Mouse (Mus musculus) adrenal gland, postnatal 14 days (tissue): ENCODE measurements around the gene Tars2. TPM values are rescaled to one million over a fixed set of nuclear protein-coding genes. Genes with fewer than 3 reads are reported as not detected.

Experiments
- DNase-seq: peaks from one replicate; pipeline ENCODE4 v3.0.0; 2021; ENCODE audit warnings: mixed read lengths
- total RNA-seq: library from RNA; stranded (reverse); gene quantifications from 2 replicates; pipeline ENCODE4 v1.2.3, GENCODE M21; 2021

Gene Tars2
- total RNA-seq, 1 experiment from 2014 or later, result 49.6 TPM

- DNase-seq, result no peak
Measured at GRCm38 (mm10) chr3:95735071-95735670, 24.8 kb downstream of the Tars2 start.

GRCm38 (mm10) chr3:95734092-95734702 is 25.8 kb downstream of the Tars2 start:
- DNase-seq, result peak; percentile 53

- DNase-seq, result peak; percentile 81
Measured at GRCm38 (mm10) chr3:95732744-95733521, 27.1 kb downstream of the Tars2 start.

- no peak for DNase-seq
Measured at GRCm38 (mm10) chr3:95732297-95732696, 27.7 kb downstream of the Tars2 start.

GRCm38 (mm10) chr3:95731802-95732201 is 28.2 kb downstream of the Tars2 start:
- DNase-seq, result no peak

- DNase-seq, result peak; percentile 62
Measured at GRCm38 (mm10) chr3:95730431-95730830, 29.6 kb downstream of the Tars2 start.

- no peak for DNase-seq
Measured at GRCm38 (mm10) chr3:95728906-95729305, 31.1 kb downstream of the Tars2 start.

GRCm38 (mm10) chr3:95726696-95727358 is 33.2 kb downstream of the Tars2 start:
- no peak for DNase-seq

- no peak for DNase-seq
Measured at GRCm38 (mm10) chr3:95725863-95726262, 34.1 kb downstream of the Tars2 start.

- no peak for DNase-seq
Measured at GRCm38 (mm10) chr3:95722386-95722785, 37.6 kb downstream of the Tars2 start.

GRCm38 (mm10) chr3:95718153-95718552 is 41.9 kb downstream of the Tars2 start:
- DNase-seq, result no peak

GRCm38 (mm10) chr3:95716075-95716474 is 43.9 kb downstream of the Tars2 start:
- no peak for DNase-seq

GRCm38 (mm10) chr3:95709967-95710366 is 50.0 kb downstream of the Tars2 start:
- DNase-seq, result no peak

GRCm38 (mm10) chr3:95709044-95709443 is 51.0 kb downstream of the Tars2 start:
- DNase-seq, result no peak

- no peak for DNase-seq
Measured at GRCm38 (mm10) chr3:95707497-95707896, 52.5 kb downstream of the Tars2 start.

GRCm38 (mm10) chr3:95706273-95706672 is 53.7 kb downstream of the Tars2 start:
- DNase-seq, result no peak

- no peak for DNase-seq
Measured at GRCm38 (mm10) chr3:95704612-95705011, 55.4 kb downstream of the Tars2 start.

- peak; percentile 35 for DNase-seq
Measured at GRCm38 (mm10) chr3:95703276-95703675, 56.7 kb downstream of the Tars2 start.

GRCm38 (mm10) chr3:95701877-95702540 is 58.0 kb downstream of the Tars2 start:
- peak; percentile 85 for DNase-seq

- DNase-seq, result no peak
Measured at GRCm38 (mm10) chr3:95701085-95701484, 58.9 kb downstream of the Tars2 start.

- DNase-seq, result peak; percentile 58
Measured at GRCm38 (mm10) chr3:95700233-95700681, 59.7 kb downstream of the Tars2 start.

- DNase-seq, result no peak
Measured at GRCm38 (mm10) chr3:95698286-95698685, 61.7 kb downstream of the Tars2 start.
